Mouse (Mus musculus) ES-Bruce4 (cell line): ENCODE data around the gene Car1.

Experiments used
- CTCF ChIP-seq: IDR thresholded peaks from one replicate; pipeline ENCODE4 v1.8.1; 2011; ENCODE audit warnings: low read depth, low read length
- EP300 ChIP-seq: IDR thresholded peaks from 2 replicates; pipeline ENCODE4 v1.6.1; 2011; ENCODE audit warnings: low read depth, low read length; ENCODE audit not compliant: insufficient read depth
- POLR2A ChIP-seq: IDR thresholded peaks from one replicate; pipeline ENCODE4 v1.8.1; 2011; ENCODE audit warnings: low read length; ENCODE audit not compliant: insufficient read depth

DNA sequence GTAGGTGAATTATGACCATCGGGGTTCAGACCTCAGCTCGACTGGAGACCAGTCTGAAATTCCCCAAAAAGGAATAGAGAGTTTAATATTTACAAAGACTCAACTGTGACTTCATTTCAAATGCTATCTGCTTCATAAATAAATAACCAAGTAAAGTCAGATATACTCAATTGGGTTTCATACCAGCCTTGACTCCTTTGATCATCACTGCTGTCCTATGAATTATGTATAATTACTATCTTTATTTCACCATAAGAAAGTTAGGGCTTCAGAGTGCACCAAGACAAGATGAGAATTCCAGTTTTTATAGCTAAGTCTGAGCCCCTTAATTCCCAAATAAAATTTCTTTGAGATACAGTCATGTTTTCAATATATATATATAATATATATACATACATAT is 69.9 kb downstream of the Car1 start:
- TF ChIP-seq POLR2A (no peak), CTCF (no peak), EP300 (no peak)
